Mouse (Mus musculus): ENCODE results near the gene Pakap. TPM values are rescaled to one million over a fixed set of nuclear protein-coding genes. Genes with fewer than 3 reads are reported as not detected.

Pakap gene
- polyA plus RNA-seq, 2 experiments = 0.51 TPM; not detected in 1

DNA sequence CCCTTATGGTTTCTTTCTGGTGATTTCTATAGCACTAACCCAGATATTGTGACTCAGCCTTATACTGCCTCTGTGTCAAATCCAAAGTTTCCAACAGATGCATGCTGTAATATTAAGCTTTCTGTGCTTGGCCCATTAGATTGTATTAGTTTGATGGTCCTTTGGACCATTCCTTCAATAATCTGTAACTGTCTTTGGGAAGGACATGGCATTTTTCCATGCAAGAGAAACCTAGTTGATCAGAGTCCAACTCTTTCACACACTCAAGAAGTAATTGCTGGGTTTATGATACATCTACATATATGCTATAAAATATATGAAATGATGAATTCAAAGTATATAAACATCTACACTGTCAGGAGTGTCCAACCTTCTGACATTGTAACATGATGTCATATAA is 147.9 kb downstream of the Pakap start:
- H3K9ac ChIP-seq (replicated peaks) = no peak overlapping the region
- no peaks in the 10 kb centered on the region for H3K4me1 ChIP-seq (replicated peaks; ENCODE audit: control insufficient read depth in 2 of 2, insufficient read depth in 2 of 2, low read length in 1 of 2)
- H3K36me3 ChIP-seq (replicated peaks; ENCODE audit: control insufficient read depth, insufficient read depth, low read depth) = no peaks in the 10 kb centered on the region
- ATAC-seq (ENCODE audit: insufficient read depth) = no peak
- H3K27me3 ChIP-seq (ENCODE audit: control insufficient read depth, insufficient read depth, low read length) = no peaks in the 10 kb centered on the region
- no peak overlapping the region for H3K4me3 ChIP-seq (ENCODE audit: insufficient read depth in 1 of 2, low read depth in 2 of 2, low read length in 2 of 2)
- DNase-seq (ENCODE audit: low read depth in 3 of 3, low spot score in 3 of 3) = no peak
- no peak overlapping the region for H3K4me2 ChIP-seq (ENCODE audit: low read depth)
- TF ChIP-seq EP300 (IDR thresholded peaks at IDR 0.05; ENCODE audit: low read depth) (no peak), CTCF (IDR thresholded peaks at IDR 0.05; ENCODE audit: low read depth) (no peak)
- no peak overlapping the region for H3K27ac ChIP-seq
- H3K9me3 ChIP-seq (ENCODE audit: control insufficient read depth, low read length) = no peaks in the 10 kb centered on the region

DNA sequence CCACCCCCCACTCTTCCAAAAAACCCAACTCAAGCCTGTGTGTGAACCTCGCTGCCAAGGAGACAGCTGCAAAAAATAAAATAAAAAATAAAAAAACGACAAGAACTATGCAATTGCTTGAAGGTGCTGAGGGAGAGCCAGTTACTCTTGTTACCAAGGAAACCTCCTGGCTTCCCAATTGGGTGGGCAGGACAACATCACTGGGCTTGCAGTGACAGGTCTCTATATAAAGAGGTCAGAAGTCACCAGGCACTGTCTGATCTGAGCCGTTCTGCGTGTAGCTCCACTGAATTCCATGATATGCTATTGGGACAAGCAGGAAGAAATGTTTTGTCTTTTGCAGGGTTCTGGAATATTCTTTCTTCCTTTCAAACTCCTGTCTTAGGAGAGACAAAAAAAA is 148.8 kb downstream of the Pakap start:
- H3K9me3 ChIP-seq (ENCODE audit: control insufficient read depth, low read length) = no peaks in the 10 kb centered on the region
- no peak overlapping the region for H3K27ac ChIP-seq
- WGBS (ENCODE audit: insufficient replicate concordance) = 56% methylated on average over 4 of the region's 4 CpGs
- no peak overlapping the region for H3K4me3 ChIP-seq (ENCODE audit: insufficient read depth in 1 of 2, low read depth in 2 of 2, low read length in 2 of 2)
- no peaks in the 10 kb centered on the region for H3K4me1 ChIP-seq (replicated peaks; ENCODE audit: control insufficient read depth in 2 of 2, insufficient read depth in 2 of 2, low read length in 1 of 2)
- no peak for DNase-seq (ENCODE audit: low read depth in 3 of 3, low spot score in 3 of 3)
- H3K36me3 ChIP-seq (replicated peaks; ENCODE audit: control insufficient read depth, insufficient read depth, low read depth) = no peaks in the 10 kb centered on the region
- no peaks in the 10 kb centered on the region for H3K27me3 ChIP-seq (ENCODE audit: control insufficient read depth, insufficient read depth, low read length)
- H3K4me2 ChIP-seq (ENCODE audit: low read depth) = no peak overlapping the region
- ATAC-seq (ENCODE audit: insufficient read depth) = no peak
- TF ChIP-seq CTCF (IDR thresholded peaks at IDR 0.05; ENCODE audit: low read depth) (no peak), EP300 (IDR thresholded peaks at IDR 0.05; ENCODE audit: low read depth) (no peak)
- no peak overlapping the region for H3K9ac ChIP-seq (replicated peaks)

DNA sequence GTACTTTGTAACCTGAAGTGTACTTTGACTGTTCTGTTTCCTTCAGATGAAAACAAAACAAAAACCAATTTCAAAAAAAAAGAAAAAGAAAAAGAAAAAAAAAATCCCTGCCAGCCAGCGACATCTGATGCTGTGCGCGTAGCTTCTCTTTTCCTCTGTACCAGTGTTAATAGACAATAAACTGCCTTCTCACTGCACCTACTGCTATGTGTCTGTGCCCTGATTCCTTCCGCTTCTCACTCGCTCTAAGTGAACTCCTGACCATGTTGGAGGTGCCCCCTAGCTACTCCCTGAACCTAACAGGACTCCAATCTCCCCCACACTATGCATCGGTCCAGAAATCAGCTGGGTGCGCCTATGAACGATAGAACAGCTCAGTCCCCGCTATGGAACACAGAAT is 149.4 kb downstream of the Pakap start, which contains the start of gene Akap2:
Akap2 (plus strand) TSS at position 304 of the 400 bp plus-strand sequence.
- 77% methylated on average over 9 of the region's 9 CpGs for whole genome bisulfite sequencing (ENCODE audit: insufficient replicate concordance)
- ATAC-seq (ENCODE audit: insufficient read depth) (no peak), DNase-seq (ENCODE audit: low read depth in 3 of 3, low spot score in 3 of 3) (no peak)
- Histone ChIP-seq H3K9me3 (ENCODE audit: control insufficient read depth, low read length) (no peaks in the 10 kb centered on the region), H3K27ac (no peak within 1 kb of the TSS), H3K9ac (replicated peaks) (no peak within 1 kb of the TSS), H3K4me3 (ENCODE audit: insufficient read depth in 1 of 2, low read depth in 2 of 2, low read length in 2 of 2) (no peak within 1 kb of the TSS), H3K27me3 (ENCODE audit: control insufficient read depth, insufficient read depth, low read length) (no peaks in the 10 kb centered on the region), H3K4me2 (ENCODE audit: low read depth) (no peak within 1 kb of the TSS), H3K36me3 (replicated peaks; ENCODE audit: control insufficient read depth, insufficient read depth, low read depth) (no peaks in the 10 kb centered on the region), H3K4me1 (replicated peaks; ENCODE audit: control insufficient read depth in 2 of 2, insufficient read depth in 2 of 2, low read length in 1 of 2) (no peaks in the 10 kb centered on the region)
- TF ChIP-seq CTCF (IDR thresholded peaks at IDR 0.05; ENCODE audit: low read depth) (no peak), EP300 (IDR thresholded peaks at IDR 0.05; ENCODE audit: low read depth) (no peak)

DNA sequence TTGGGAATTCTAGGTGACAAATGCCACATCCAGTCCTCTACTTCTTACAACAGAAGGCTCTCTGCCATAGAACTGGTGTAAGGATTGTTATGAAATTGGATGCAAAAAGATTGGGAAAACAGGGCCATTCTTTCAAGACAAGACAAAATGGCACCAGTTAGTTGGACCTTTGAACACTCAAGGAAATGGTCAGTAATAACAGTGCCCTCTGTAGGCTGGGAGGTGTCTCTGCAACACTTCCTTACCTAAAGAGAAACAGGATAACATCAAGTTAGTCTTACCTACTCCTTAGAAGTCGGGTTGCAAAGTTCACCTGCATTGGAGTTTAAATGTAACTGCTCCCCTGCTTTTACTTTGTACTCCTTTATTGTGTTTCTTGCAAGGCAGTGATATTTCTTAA is 151.4 kb downstream of the Pakap start:
- Histone ChIP-seq H3K27ac (no peak overlapping the region), H3K4me1 (replicated peaks; ENCODE audit: control insufficient read depth in 2 of 2, insufficient read depth in 2 of 2, low read length in 1 of 2) (no peaks in the 10 kb centered on the region), H3K4me3 (ENCODE audit: insufficient read depth in 1 of 2, low read depth in 2 of 2, low read length in 2 of 2) (no peak overlapping the region), H3K27me3 (ENCODE audit: control insufficient read depth, insufficient read depth, low read length) (no peaks in the 10 kb centered on the region), H3K9ac (replicated peaks) (no peak overlapping the region), H3K9me3 (ENCODE audit: control insufficient read depth, low read length) (no peaks in the 10 kb centered on the region), H3K36me3 (replicated peaks; ENCODE audit: control insufficient read depth, insufficient read depth, low read depth) (no peaks in the 10 kb centered on the region), H3K4me2 (ENCODE audit: low read depth) (no peak overlapping the region)
- TF ChIP-seq EP300 (IDR thresholded peaks at IDR 0.05; ENCODE audit: low read depth) (no peak), CTCF (IDR thresholded peaks at IDR 0.05; ENCODE audit: low read depth) (0 out of 2 replicates have a peak, but pooled peaks have one; percentile 18)
- WGBS (ENCODE audit: insufficient replicate concordance) = 43% methylated on average over 1 of the region's 1 CpGs
- DNase-seq (ENCODE audit: low read depth in 3 of 3, low spot score in 3 of 3) (no peak), ATAC-seq (ENCODE audit: insufficient read depth) (no peak)

- no peak overlapping the region for H3K4me3 ChIP-seq (ENCODE audit: insufficient read depth in 1 of 2, low read depth in 2 of 2, low read length in 2 of 2)
- no peak overlapping the region for H3K27ac ChIP-seq
- no peak for ATAC-seq (ENCODE audit: insufficient read depth)
These were observed 152.9 kb downstream of the Pakap start for GRCm38 (mm10) chr4:57720869-57721361.

More at GRCm38 (mm10) chr4:57720869-57721361, 152.9 kb downstream of the Pakap start:
- Histone ChIP-seq H3K27me3 (ENCODE audit: control insufficient read depth, insufficient read depth, low read length) (no peaks in the 10 kb centered on the region), H3K9ac (replicated peaks) (no peak overlapping the region), H3K4me1 (replicated peaks; ENCODE audit: control insufficient read depth in 2 of 2, insufficient read depth in 2 of 2, low read length in 1 of 2) (no peaks in the 10 kb centered on the region), H3K36me3 (replicated peaks; ENCODE audit: control insufficient read depth, insufficient read depth, low read depth) (no peaks in the 10 kb centered on the region), H3K4me2 (ENCODE audit: low read depth) (no peak overlapping the region), H3K9me3 (ENCODE audit: control insufficient read depth, low read length) (no peaks in the 10 kb centered on the region)
- TF ChIP-seq CTCF (IDR thresholded peaks at IDR 0.05; ENCODE audit: low read depth) = no peak
- no peak for TF ChIP-seq EP300 (IDR thresholded peaks at IDR 0.05; ENCODE audit: low read depth)
- no peak for DNase-seq (ENCODE audit: low read depth in 3 of 3, low spot score in 3 of 3)
- 23% methylated on average over 7 of the region's 7 CpGs for WGBS (ENCODE audit: insufficient replicate concordance)

All from liver, embryonic 14.5 days (tissue).